Mouse (Mus musculus): ENCODE results near the gene Ror1.

DNA sequence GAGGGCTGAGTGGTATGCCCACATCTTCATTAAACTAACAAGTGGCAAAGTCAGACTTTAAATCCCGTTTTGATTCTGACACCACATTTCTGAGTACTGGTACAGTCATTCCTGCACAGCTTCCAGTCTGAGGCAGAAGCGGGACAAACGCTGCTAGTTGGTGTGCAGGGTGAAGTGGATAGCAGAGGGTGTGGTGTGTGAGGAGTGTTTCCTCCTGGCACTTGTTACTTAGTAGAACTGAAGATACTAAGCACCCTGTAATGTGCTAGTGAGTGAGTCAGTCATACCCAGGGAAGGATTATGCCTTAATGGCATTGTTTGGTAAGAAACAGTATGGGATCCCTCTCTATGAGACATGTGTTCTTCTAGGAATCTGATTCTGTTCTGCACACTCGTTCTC is 115.7 kb downstream of the Ror1 start:
- TF ChIP-seq CTCF (IDR thresholded peaks at IDR 0.05; ENCODE audit: low read depth) (no peak), EP300 (optimal IDR thresholded peaks at IDR 0.05) (no peak)

Data from stomach, postnatal 0 days (tissue).